Comparison of ENCODE assay signal across 24 mouse cellular contexts in genomic region chr2:178428183-178428582, GRCm38 (mm10). TPM values are rescaled to one million over a fixed set of nuclear protein-coding genes. Genes with fewer than 3 reads are reported as not detected.
DNase-seq lines count a peak whose midpoint lies in the region; ATAC-seq lines count a peak whose summit lies in the region.
"Had no signal": no experiment of that assay in that cellular context is flagged by ENCODE, and none has a peak within 500 bp of the region (broad histone marks: within the 10 kb centered on the region; RNA-seq: fewer than 3 reads in every experiment).

No protein-coding gene starts in this region.

- H3K27me3 ChIP-seq in heart, embryonic 11.5 days (ENCODE audit: control insufficient read depth, insufficient read depth, low read length) = no peaks in the 10 kb centered on the region
- H3K27me3 ChIP-seq in heart, embryonic 10.5 days (ENCODE audit: insufficient read depth, poor library complexity, severe bottlenecking) = no peaks in the 10 kb centered on the region; the same call in none of the 2 replicates
- no peaks in the 10 kb centered on the region for H3K27me3 ChIP-seq in midbrain, embryonic 11.5 days (ENCODE audit: control insufficient read depth, insufficient read depth, low read length)
- no peaks in the 10 kb centered on the region for H3K27me3 ChIP-seq in midbrain, embryonic 10.5 days (ENCODE audit: low read depth, poor library complexity, severe bottlenecking)
- H3K27me3 ChIP-seq: Patski had no signal

- peak; percentile 55 for DNase-seq in heart, adult 11 months
- peak; percentile 33 for DNase-seq in heart, embryonic 10.5 days (ENCODE audit: low spot score)
- no peak for DNase-seq in heart, postnatal 25 days (ENCODE audit: low spot score)
- DNase-seq in kidney, postnatal 10 days = peak; percentile 1
- DNase-seq in kidney, adult 8-10 months = no peak
- DNase-seq in midbrain, embryonic 11.5 days (ENCODE audit: low spot score, missing footprints) = peak; percentile 72
- no peak for DNase-seq in midbrain, embryonic 10.5 days (ENCODE audit: low spot score)
- DNase-seq: adrenal gland, adult 2 months; adrenal gland, adult 8-10 months; adrenal gland, postnatal 10 days; adrenal gland, postnatal 14 days; adrenal gland, postnatal 25 days; adrenal gland, postnatal 36 days; B cell, adult 2 months; cerebellum, adult 11 months; cerebellum, adult 11-12 months had no signal

- H3K4me2 ChIP-seq in heart, embryonic 11.5 days = no peak overlapping the region
- H3K4me2 ChIP-seq in midbrain, embryonic 11.5 days = no peak overlapping the region

- no peak overlapping the region for H3K4me3 ChIP-seq in heart, embryonic 11.5 days (ENCODE audit: low read depth, low read length)
- no peak overlapping the region for H3K4me3 ChIP-seq in heart, embryonic 10.5 days
- H3K4me3 ChIP-seq in midbrain, embryonic 11.5 days (ENCODE audit: low read depth, low read length) = no peak overlapping the region
- H3K4me3 ChIP-seq in midbrain, embryonic 10.5 days = no peak overlapping the region

- ATAC-seq in heart, embryonic 11.5 days (replicated peaks; ENCODE audit: insufficient number of reproducible peaks, low FRiP score, low TSS enrichment) = no peak
- ATAC-seq in midbrain, embryonic 11.5 days (ENCODE audit: low FRiP score) = no peak
- ATAC-seq: activated CD4-positive, CD25-positive, alpha-beta regulatory T cell, adult 4 months; CD4-positive, CD25-positive, alpha-beta regulatory T cell, adult 4 months; Patski had no signal

- no peak overlapping the region for H3K27ac ChIP-seq in heart, embryonic 11.5 days (ENCODE audit: low read depth, low read length)
- H3K27ac ChIP-seq in heart, embryonic 10.5 days = no peak overlapping the region
- no peak overlapping the region for H3K27ac ChIP-seq in midbrain, embryonic 11.5 days (ENCODE audit: low read depth, low read length)
- H3K27ac ChIP-seq in midbrain, embryonic 10.5 days (replicated peaks) = no peak overlapping the region

- intact Hi-C loops in heart, postnatal 25 days (cut with DNase I) = loop anchor here (5.0 to 10.0 kb wide), 2 partner anchors 79 to 147 kb away; no protein-coding TSS in a partner anchor

- H3K36me3 ChIP-seq in heart, embryonic 11.5 days (ENCODE audit: control insufficient read depth, insufficient read depth, low read length) = peaks cover under 1% of the 10 kb centered on the region; the same call in 1 of the 2 replicates
- H3K36me3 ChIP-seq in heart, embryonic 10.5 days = peaks cover 5% of the 10 kb centered on the region; the same call in 1 of the 2 replicates
- H3K36me3 ChIP-seq in midbrain, embryonic 11.5 days (ENCODE audit: control insufficient read depth, insufficient read depth, low read length) = no peaks in the 10 kb centered on the region
- no peaks in the 10 kb centered on the region for H3K36me3 ChIP-seq in midbrain, embryonic 10.5 days
- H3K36me3 ChIP-seq: G1E had no signal

- 71% methylated on average over 9 of the region's 9 CpGs for WGBS in heart, embryonic 11.5 days (ENCODE audit: insufficient replicate concordance)
- 65% methylated on average over 9 of the region's 9 CpGs for WGBS in heart, embryonic 10.5 days
- WGBS in midbrain, embryonic 11.5 days = 80% methylated on average over 9 of the region's 9 CpGs
- 78% methylated on average over 9 of the region's 9 CpGs for WGBS in midbrain, embryonic 10.5 days

- no peak overlapping the region for H3K9ac ChIP-seq in heart, embryonic 11.5 days (ENCODE audit: low read depth, low read length)
- H3K9ac ChIP-seq in midbrain, embryonic 11.5 days (ENCODE audit: low read length) = no peak overlapping the region

- peaks cover 5% of the 10 kb centered on the region; the same call in 1 of the 2 replicates for H3K4me1 ChIP-seq in heart, embryonic 11.5 days (ENCODE audit: control insufficient read depth, insufficient read depth, low read length)
- H3K4me1 ChIP-seq in heart, embryonic 10.5 days = peaks cover 12% of the 10 kb centered on the region
- no peaks in the 10 kb centered on the region for H3K4me1 ChIP-seq in midbrain, embryonic 11.5 days (ENCODE audit: control insufficient read depth, insufficient read depth, low read length)
- H3K4me1 ChIP-seq in midbrain, embryonic 10.5 days = 0 out of 2 replicates have a peak, but pooled peaks cover 3% of the 10 kb centered on the region

- H3K9me3 ChIP-seq in heart, embryonic 11.5 days (replicated peaks; ENCODE audit: control insufficient read depth, low read length) = no peaks in the 10 kb centered on the region
- no peaks in the 10 kb centered on the region for H3K9me3 ChIP-seq in heart, embryonic 10.5 days
- H3K9me3 ChIP-seq in midbrain, embryonic 11.5 days (ENCODE audit: control insufficient read depth, low read length) = no peaks in the 10 kb centered on the region
- no peaks in the 10 kb centered on the region for H3K9me3 ChIP-seq in midbrain, embryonic 10.5 days (replicated peaks)

RNA-seq across cellular contexts. Expression of gene Cdh26, which starts 2.1 kb away (rescaled TPM):
- 0.10 and 0.24 TPM in 2 replicates for polyA plus RNA-seq in heart, embryonic 11.5 days (2014; fragmentation: Nextera tagmentation; extraction: Ambion mirVana)
- polyA plus RNA-seq in heart, embryonic 10.5 days (2016; fragmentation: Nextera tagmentation; extraction: Ambion mirVana) = 0.05 and 0.23 TPM in 2 replicates
- not detected for total RNA-seq in heart, postnatal 25 days (2021)
- 0.14 TPM in 1 of 2 replicates, not detected in the other for polyA plus RNA-seq in midbrain, embryonic 11.5 days (2014; fragmentation: Nextera tagmentation; extraction: Ambion mirVana)
- 0.04 and 0.14 TPM in 2 replicates for polyA plus RNA-seq in midbrain, embryonic 10.5 days (2016; fragmentation: Nextera tagmentation; extraction: Ambion mirVana)
- total RNA-seq: adrenal gland, adult 2 months; adrenal gland, adult 8-10 months; adrenal gland, postnatal 14 days; adrenal gland, postnatal 25 days; CH12.LX; G1E; MEL had no signal
- polyA plus RNA-seq: activated CD4-positive, CD25-positive, alpha-beta regulatory T cell, adult 4 months; adrenal gland, adult 2 months; C2C12; CD4-positive, CD25-positive, alpha-beta regulatory T cell, adult 4 months; G1E; Patski had no signal

RNA-seq across cellular contexts. Expression of gene Fam217b, which starts 13.9 kb away (rescaled TPM):
- 7.9 and 8.3 TPM in 2 replicates for polyA plus RNA-seq in heart, embryonic 11.5 days (2014; fragmentation: Nextera tagmentation; extraction: Ambion mirVana)
- polyA plus RNA-seq in heart, embryonic 10.5 days (2016; fragmentation: Nextera tagmentation; extraction: Ambion mirVana) = 6.6 TPM in 2 replicates
- 10 to 100 TPM; 10.7 to 11.7 TPM for total RNA-seq in heart, postnatal 25 days (2021)
- polyA plus RNA-seq in midbrain, embryonic 11.5 days (2014; fragmentation: Nextera tagmentation; extraction: Ambion mirVana) = 1.2 and 1.6 TPM in 2 replicates
- 1.1 and 1.6 TPM in 2 replicates for polyA plus RNA-seq in midbrain, embryonic 10.5 days (2016; fragmentation: Nextera tagmentation; extraction: Ambion mirVana)
- total RNA-seq: MEL had no signal
- polyA plus RNA-seq: C2C12 had no signal

RNA-seq across cellular contexts. Expression of gene Ppp1r3d, which starts 13.9 kb away (rescaled TPM):
- polyA plus RNA-seq in heart, embryonic 11.5 days (2014; fragmentation: Nextera tagmentation; extraction: Ambion mirVana) = 11.7 and 20.7 TPM in 2 replicates
- polyA plus RNA-seq in heart, embryonic 10.5 days (2016; fragmentation: Nextera tagmentation; extraction: Ambion mirVana) = 14.6 and 20.4 TPM in 2 replicates
- total RNA-seq in heart, postnatal 25 days (2021) = 10 to 100 TPM; 19.0 to 21.3 TPM
- polyA plus RNA-seq in midbrain, embryonic 11.5 days (2014; fragmentation: Nextera tagmentation; extraction: Ambion mirVana) = 0.98 and 1.1 TPM in 2 replicates
- polyA plus RNA-seq in midbrain, embryonic 10.5 days (2016; fragmentation: Nextera tagmentation; extraction: Ambion mirVana) = 0.56 and 0.70 TPM in 2 replicates
- total RNA-seq: CH12.LX, MEL had no signal
- polyA plus RNA-seq: activated CD4-positive, CD25-positive, alpha-beta regulatory T cell, adult 4 months; C2C12; CD4-positive, CD25-positive, alpha-beta regulatory T cell, adult 4 months; G1E had no signal

RNA-seq across cellular contexts. Expression of gene Sycp2, which starts 20.7 kb away (rescaled TPM):
- 0.15 and 0.16 TPM in 2 replicates for polyA plus RNA-seq in heart, embryonic 11.5 days (2014; fragmentation: Nextera tagmentation; extraction: Ambion mirVana)
- polyA plus RNA-seq in heart, embryonic 10.5 days (2016; fragmentation: Nextera tagmentation; extraction: Ambion mirVana) = 0.06 and 0.18 TPM in 2 replicates
- 1 to 10 TPM in 1 of 2 experiments, under 1 TPM in 1; 0.87 to 1.7 TPM for total RNA-seq in heart, postnatal 25 days (2021)
- not detected in 2 replicates for polyA plus RNA-seq in midbrain, embryonic 11.5 days (2014; fragmentation: Nextera tagmentation; extraction: Ambion mirVana)
- polyA plus RNA-seq in midbrain, embryonic 10.5 days (2016; fragmentation: Nextera tagmentation; extraction: Ambion mirVana) = 0.02 and 0.04 TPM in 2 replicates
- total RNA-seq: adrenal gland, postnatal 14 days; CH12.LX; G1E; MEL had no signal
- polyA plus RNA-seq: adrenal gland, adult 2 months; C2C12; CD4-positive, CD25-positive, alpha-beta regulatory T cell, adult 4 months; G1E had no signal

Comparison
In these comparisons a context has a peak if more than half of its experiments do, and no peak if none do; other contexts are left out.
1. DNase-seq: peak in heart, adult 11 months (single experiment), heart, embryonic 10.5 days (single experiment), kidney, postnatal 10 days (single experiment) and midbrain, embryonic 11.5 days (single experiment); none in heart, postnatal 25 days (single experiment), kidney, adult 8-10 months (0 of 2) and midbrain, embryonic 10.5 days (single experiment).